Mouse (Mus musculus) embryonic fibroblast, embryonic 13.5 days (primary cell): ENCODE data around the gene Fads2. TPM values are rescaled to one million over a fixed set of nuclear protein-coding genes. Genes with fewer than 3 reads are reported as not detected.
A peak's percentile ranks its signal among the peaks of the same experiment; 100 is the strongest.

Experiments used
- H3K27ac ChIP-seq: 2 replicates; pipeline ENCODE4 v1.5.1; 2012; ENCODE audit warnings: low read length, control low read depth, inconsistent platforms; ENCODE audit not compliant: insufficient read depth
- H3K4me1 ChIP-seq: 2 replicates; pipeline ENCODE4 v1.6.1; 2011; ENCODE audit warnings: low read length; ENCODE audit not compliant: control insufficient read depth, insufficient read depth
- H3K4me3 ChIP-seq: 2 replicates; pipeline ENCODE4 v1.5.1; 2011; ENCODE audit warnings: mild to moderate bottlenecking, control low read depth, low read length; ENCODE audit not compliant: insufficient read depth
- CTCF ChIP-seq: IDR thresholded peaks from 2 replicates; pipeline ENCODE4 v1.5.1; 2011; ENCODE audit warnings: mild to moderate bottlenecking, control low read depth, low read length, moderate library complexity, borderline replicate concordance; ENCODE audit not compliant: insufficient read depth
- POLR2A ChIP-seq: IDR thresholded peaks from 2 replicates; pipeline ENCODE4 v1.6.1; 2011; ENCODE audit warnings: low read depth, mild to moderate bottlenecking, control low read depth, low read length, moderate library complexity
- polyA plus RNA-seq: library from polyadenylated mRNA; stranded (reverse); fragments of >200 nt; gene quantifications from 2 replicates; pipeline ENCODE4 v1.2.4, GENCODE M21; 2011; ENCODE audit warnings: low read depth; ENCODE audit not compliant: missing spikeins, insufficient read length

The Fads2 gene
- polyA plus RNA-seq, 1 experiment = 86.3 TPM

DNA sequence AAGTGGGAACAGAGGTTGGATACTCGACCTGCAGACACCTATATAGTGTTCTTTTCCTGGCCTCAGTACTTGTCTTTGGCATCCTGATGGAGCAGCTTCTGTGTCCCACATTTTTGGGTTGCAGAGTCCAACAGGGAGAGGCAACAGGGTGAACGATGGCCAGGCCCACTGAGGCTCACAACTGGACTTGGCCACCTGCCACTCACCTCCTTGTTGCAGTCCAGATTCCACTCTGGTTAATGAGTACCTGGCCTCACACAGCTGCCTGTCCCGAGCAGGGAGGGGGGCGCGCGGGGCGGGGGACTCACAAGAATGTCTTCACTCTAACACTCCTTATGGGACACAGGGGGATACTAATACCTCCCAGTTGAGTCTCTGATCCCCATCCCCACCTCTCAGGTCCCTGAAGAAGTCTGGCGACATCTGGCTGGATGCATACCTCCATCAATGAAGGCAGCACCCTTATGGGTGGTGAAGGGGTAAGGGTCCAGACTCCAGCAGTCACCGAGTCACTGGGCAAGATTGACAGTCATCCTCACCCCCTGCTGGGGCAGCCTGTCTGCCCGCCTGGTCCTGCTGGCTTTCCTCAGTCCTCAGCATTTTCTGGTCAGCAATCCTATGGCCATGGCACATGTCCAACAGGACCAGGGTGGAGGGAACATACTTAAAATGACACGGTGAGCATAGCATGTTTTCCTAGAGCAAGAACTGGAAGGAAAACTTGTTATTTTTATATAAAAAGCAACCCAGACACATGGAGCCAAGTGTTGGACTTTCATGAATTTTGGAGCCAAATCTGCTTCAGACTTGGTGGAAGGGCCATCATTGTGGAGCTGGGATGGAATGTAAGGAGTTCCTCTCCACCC lies 43.8 kb downstream of the Fads2 start:
- Histone ChIP-seq H3K4me1 (peaks cover 4% of the 10 kb centered on the region; the same call in 1 of the 2 replicates), H3K27ac (no peak overlapping the region), H3K4me3 (no peak overlapping the region)
- no peak for TF ChIP-seq POLR2A
- no peak for TF ChIP-seq CTCF

DNA sequence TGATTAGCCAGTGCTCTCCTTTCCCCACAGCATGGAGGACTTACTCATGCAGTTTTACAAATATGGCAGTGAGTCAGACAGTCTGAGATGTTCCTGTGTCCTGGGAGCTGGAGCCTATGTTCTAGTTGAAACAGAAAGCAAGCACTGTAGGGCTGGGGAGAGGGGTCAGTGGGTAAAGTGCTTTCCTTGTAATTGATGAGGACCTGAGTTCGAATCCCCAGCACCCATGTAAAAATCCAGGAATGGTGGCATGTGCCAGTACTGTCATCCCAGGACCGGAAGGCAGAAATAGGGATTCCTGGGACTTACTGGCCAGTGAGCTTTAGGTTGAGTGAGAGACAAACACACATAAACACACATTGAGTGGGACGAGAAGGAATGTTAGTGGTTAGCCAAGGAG lies 44.9 kb downstream of the Fads2 start:
- Histone ChIP-seq H3K4me1 (peaks cover 4% of the 10 kb centered on the region; the same call in 1 of the 2 replicates), H3K4me3 (no peak overlapping the region), H3K27ac (no peak overlapping the region; the same call in 1 of the 2 replicates)
- no peak for TF ChIP-seq POLR2A
- no peak for TF ChIP-seq CTCF

GRCm38 (mm10) chr19:10055783-10056660 lies 45.5 kb downstream of the Fads2 start:
- TF ChIP-seq CTCF (no peak), POLR2A (no peak)

GRCm38 (mm10) chr19:10055261-10055660 lies 46.3 kb downstream of the Fads2 start:
- TF ChIP-seq CTCF (no peak), POLR2A (no peak)
- Histone ChIP-seq H3K4me3 (no peak overlapping the region), H3K27ac (no peak overlapping the region), H3K4me1 (peaks cover 4% of the 10 kb centered on the region; the same call in 1 of the 2 replicates)

More at GRCm38 (mm10) chr19:10055783-10056660, 45.5 kb downstream of the Fads2 start:
- H3K27ac ChIP-seq = peak overlapping the region; percentile 1; the same call in 1 of the 2 replicates
- no peak overlapping the region for H3K4me3 ChIP-seq
- peaks cover 4% of the 10 kb centered on the region; the same call in 1 of the 2 replicates for H3K4me1 ChIP-seq

- Histone ChIP-seq H3K4me3 (no peak overlapping the region), H3K4me1 (peaks cover 4% of the 10 kb centered on the region; the same call in 1 of the 2 replicates), H3K27ac (no peak overlapping the region)
- TF ChIP-seq POLR2A = no peak
- TF ChIP-seq CTCF = no peak
Observed at GRCm38 (mm10) chr19:10054361-10055075, 47.0 kb downstream of the Fads2 start.

DNA sequence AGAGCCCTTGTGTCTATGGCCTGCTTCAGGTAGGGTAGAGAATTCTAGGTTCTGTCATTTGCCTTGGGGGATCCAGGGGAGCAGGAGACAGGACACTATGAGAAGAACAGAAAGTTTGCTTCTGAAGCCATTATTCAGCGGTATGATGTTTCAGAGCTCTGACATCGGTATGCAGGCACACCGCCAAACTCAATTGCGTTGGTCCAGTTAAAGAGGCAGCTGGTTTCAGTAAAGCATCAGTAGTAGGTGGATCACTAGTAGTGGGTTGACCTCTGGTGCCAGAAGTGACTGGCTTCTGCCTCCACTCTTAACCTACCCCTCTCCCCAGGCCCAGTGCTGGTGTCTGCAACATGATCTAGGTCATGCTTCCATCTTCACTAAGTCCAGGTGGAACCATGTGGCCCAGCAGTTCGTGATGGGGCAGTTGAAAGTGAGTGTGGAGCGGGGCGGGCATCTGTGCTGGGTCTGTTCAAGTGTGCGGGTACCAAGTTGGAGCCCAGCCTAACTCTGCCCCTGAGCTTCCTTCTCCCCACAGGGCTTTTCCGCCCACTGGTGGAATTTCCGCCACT lies 47.8 kb downstream of the Fads2 start:
- Histone ChIP-seq H3K4me3 (no peak overlapping the region), H3K27ac (no peak overlapping the region), H3K4me1 (peaks cover 4% of the 10 kb centered on the region; the same call in 1 of the 2 replicates)
- TF ChIP-seq CTCF = no peak
- no peak for TF ChIP-seq POLR2A

DNA sequence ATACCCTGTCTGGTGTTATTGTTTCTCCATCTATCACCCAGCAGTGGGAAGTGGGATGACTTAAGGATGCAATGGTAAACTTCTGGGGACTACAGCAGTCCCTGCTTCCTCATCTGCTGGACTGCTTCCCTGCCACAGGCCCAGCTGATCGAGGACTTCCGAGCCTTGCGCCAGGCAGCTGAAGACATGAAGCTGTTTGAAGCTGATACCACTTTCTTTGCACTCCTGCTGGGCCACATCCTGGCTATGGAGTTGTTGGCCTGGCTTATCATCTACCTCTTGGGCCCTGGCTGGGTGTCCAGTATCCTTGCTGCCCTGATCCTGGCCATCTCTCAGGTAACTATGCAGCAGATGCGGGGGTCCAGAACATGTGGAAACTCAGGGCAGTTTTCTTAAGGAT lies 48.8 kb downstream of the Fads2 start:
- TF ChIP-seq POLR2A = no peak
- TF ChIP-seq CTCF = no peak
- H3K27ac ChIP-seq = no peak overlapping the region
- no peak overlapping the region for H3K4me3 ChIP-seq
- H3K4me1 ChIP-seq = peaks cover 4% of the 10 kb centered on the region; the same call in 1 of the 2 replicates

DNA sequence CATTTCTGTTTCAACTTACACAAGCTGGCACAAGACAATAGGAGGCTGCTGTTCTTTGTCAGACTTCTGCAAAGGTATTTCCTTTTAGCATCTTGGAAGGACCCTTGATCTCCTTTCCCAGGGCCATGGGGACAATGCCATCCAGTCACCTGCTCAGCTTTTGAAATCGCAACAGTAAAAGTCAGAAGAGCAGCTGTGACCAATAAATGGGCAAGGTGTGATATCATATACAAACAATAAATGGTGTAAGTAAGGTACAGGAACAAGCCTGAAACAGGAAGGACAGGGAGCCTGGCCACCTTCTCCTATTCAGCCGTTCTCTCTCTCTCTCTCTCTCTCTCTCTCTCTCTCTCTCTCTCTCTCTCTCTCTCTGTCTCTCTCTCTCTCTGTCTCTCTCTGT lies 51.1 kb downstream of the Fads2 start:
- Histone ChIP-seq H3K4me3 (no peak overlapping the region), H3K4me1 (peaks cover 9% of the 10 kb centered on the region), H3K27ac (no peak overlapping the region)
- TF ChIP-seq CTCF (no peak), POLR2A (no peak)

GRCm38 (mm10) chr19:10049533-10049932 lies 52.0 kb downstream of the Fads2 start:
- Histone ChIP-seq H3K4me1 (peaks cover 11% of the 10 kb centered on the region), H3K27ac (no peak overlapping the region), H3K4me3 (no peak overlapping the region)
- no peak for TF ChIP-seq CTCF
- no peak for TF ChIP-seq POLR2A
